Mouse (Mus musculus) urinary bladder, postnatal 14 days (tissue): ENCODE data around the gene Dlx4.

Source experiments
- DNase-seq: peaks from one replicate; pipeline ENCODE4 v3.0.0; 2021; ENCODE audit warnings: low spot score

The Dlx4 gene

GRCm38 (mm10) chr11:95104266-95104665, 41.8 kb downstream of the Dlx4 start:
- DNase-seq: no peak

- no peak for DNase-seq
Measured at GRCm38 (mm10) chr11:95102161-95102904, 43.7 kb downstream of the Dlx4 start.

- DNase-seq: no peak
Measured at GRCm38 (mm10) chr11:95101071-95101788, 44.8 kb downstream of the Dlx4 start.

- peak; percentile 56 for DNase-seq
Measured at GRCm38 (mm10) chr11:95100393-95100792, 45.7 kb downstream of the Dlx4 start.

GRCm38 (mm10) chr11:95098346-95099095, 47.5 kb downstream of the Dlx4 start:
- DNase-seq: no peak

GRCm38 (mm10) chr11:95097889-95098288, 48.2 kb downstream of the Dlx4 start:
- DNase-seq: no peak

GRCm38 (mm10) chr11:95096608-95097373, 49.3 kb downstream of the Dlx4 start:
- DNase-seq: peak; percentile 79

- DNase-seq: no peak
Measured at GRCm38 (mm10) chr11:95095596-95095995, 50.5 kb downstream of the Dlx4 start.

- no peak for DNase-seq
Measured at GRCm38 (mm10) chr11:95093077-95093476, 53.0 kb downstream of the Dlx4 start.
